ENCODE assay signal across 9 mouse cellular contexts in the genomic region with DNA sequence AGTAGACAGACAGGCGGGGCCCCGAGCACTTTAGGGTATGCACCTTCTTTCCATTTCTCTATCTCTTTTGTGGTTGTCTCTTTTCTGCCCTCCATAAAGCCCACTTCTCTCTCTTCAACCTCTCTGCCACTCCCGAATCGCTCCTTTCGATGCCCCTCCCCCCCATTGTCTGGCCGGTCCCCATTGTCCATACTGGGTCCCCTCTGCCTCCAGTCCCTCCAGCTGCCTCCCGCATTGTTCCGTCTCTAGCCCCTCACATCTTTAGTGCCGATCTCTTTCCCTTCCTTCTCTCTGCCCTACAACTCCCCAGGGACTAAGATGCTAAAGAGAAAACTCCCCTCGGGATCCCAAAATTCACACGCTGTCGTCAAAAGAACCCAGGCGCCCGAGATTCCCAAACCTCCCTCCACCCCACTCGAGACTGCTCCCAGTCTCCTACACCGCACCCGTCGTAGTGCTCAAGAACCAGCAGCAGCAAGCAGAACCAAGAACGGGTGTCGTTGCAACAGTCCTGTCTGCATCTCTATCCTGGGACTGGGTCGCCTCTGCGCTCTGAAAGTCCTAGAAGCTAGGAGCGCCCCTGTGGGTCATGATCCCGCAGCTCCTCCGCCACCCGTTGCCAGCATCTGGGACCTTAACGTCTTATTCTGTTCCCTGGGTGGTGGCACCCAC. TPM values are rescaled to one million over a fixed set of nuclear protein-coding genes. Genes with fewer than 3 reads are reported as not detected.
A peak's percentile ranks its signal among the peaks of the same experiment; 100 is the strongest.
DNase-seq lines count a peak whose midpoint lies in the region; ATAC-seq and TF ChIP-seq lines count a peak whose summit lies in the region.
"Had no signal": no experiment of that assay in that cellular context is flagged by ENCODE, and none has a peak within 500 bp of the region (broad histone marks: within the 10 kb centered on the region; RNA-seq: fewer than 3 reads in every experiment).

No protein-coding gene starts in this region.

- H3K9me3 ChIP-seq in kidney, postnatal 0 days (replicated peaks; ENCODE audit: low read length), result no peaks in the 10 kb centered on the region
- H3K9me3 ChIP-seq in embryonic facial prominence, embryonic 15.5 days (replicated peaks), result no peaks in the 10 kb centered on the region
- H3K9me3 ChIP-seq in intestine, embryonic 16.5 days (ENCODE audit: control insufficient read depth, low read length), result no peaks in the 10 kb centered on the region
- no peaks in the 10 kb centered on the region for H3K9me3 ChIP-seq in neural tube, embryonic 12.5 days

- no peaks in the 10 kb centered on the region for H3K36me3 ChIP-seq in kidney, postnatal 0 days (ENCODE audit: insufficient read depth, low read length)
- no peaks in the 10 kb centered on the region for H3K36me3 ChIP-seq in embryonic facial prominence, embryonic 15.5 days
- H3K36me3 ChIP-seq in intestine, embryonic 16.5 days (ENCODE audit: control insufficient read depth, insufficient read depth, low read length), result no peaks in the 10 kb centered on the region
- H3K36me3 ChIP-seq in neural tube, embryonic 12.5 days, result no peaks in the 10 kb centered on the region

- H3K9ac ChIP-seq in kidney, postnatal 0 days (ENCODE audit: low read depth, low read length), result 0 out of 2 replicates have a peak overlapping the region, but pooled peaks have one; percentile 40
- H3K9ac ChIP-seq in embryonic facial prominence, embryonic 15.5 days, result peak overlapping the region; percentile 55
- peak overlapping the region; percentile 48 for H3K9ac ChIP-seq in intestine, embryonic 16.5 days (ENCODE audit: low read depth, low read length)
- H3K9ac ChIP-seq in neural tube, embryonic 12.5 days, result peak overlapping the region; percentile 57

- no peak for ATAC-seq in kidney, postnatal 0 days (replicated peaks; ENCODE audit: low FRiP score, low read depth)
- ATAC-seq in embryonic facial prominence, embryonic 15.5 days (ENCODE audit: insufficient number of reproducible peaks, low FRiP score, low TSS enrichment, low read depth), result no peak
- ATAC-seq in intestine, embryonic 16.5 days, result no peak
- peak; percentile 57 for ATAC-seq in neural tube, embryonic 12.5 days (ENCODE audit: low FRiP score, low read depth)

- peak overlapping the region; percentile 71 for H3K4me2 ChIP-seq in kidney, postnatal 0 days (ENCODE audit: low read length)
- H3K4me2 ChIP-seq in embryonic facial prominence, embryonic 15.5 days (replicated peaks), result peak overlapping the region; percentile 88
- H3K4me2 ChIP-seq in intestine, embryonic 16.5 days (ENCODE audit: low read depth, low read length), result peak overlapping the region; percentile 75
- peak overlapping the region; percentile 78 for H3K4me2 ChIP-seq in neural tube, embryonic 12.5 days (replicated peaks)

- H3K4me3 ChIP-seq in kidney, postnatal 0 days (replicated peaks; ENCODE audit: low read depth, low read length), result peak overlapping the region; percentile 40
- H3K4me3 ChIP-seq in embryonic facial prominence, embryonic 15.5 days (replicated peaks), result peak overlapping the region; percentile 51
- peak overlapping the region; percentile 51 for H3K4me3 ChIP-seq in intestine, embryonic 16.5 days (ENCODE audit: low read length)
- peak overlapping the region; percentile 41 for H3K4me3 ChIP-seq in neural tube, embryonic 12.5 days
- H3K4me3 ChIP-seq: erythroblast, embryonic 14.5 days had no signal

- H3K27ac ChIP-seq in kidney, postnatal 0 days, result no peak overlapping the region
- H3K27ac ChIP-seq in embryonic facial prominence, embryonic 15.5 days (replicated peaks), result no peak overlapping the region; the same call in 1 of the 2 replicates
- H3K27ac ChIP-seq in intestine, embryonic 16.5 days (ENCODE audit: low read length), result no peak overlapping the region
- peak overlapping the region; percentile 33 for H3K27ac ChIP-seq in neural tube, embryonic 12.5 days

- WGBS in kidney, postnatal 0 days, result under 1% methylated on average over 27 of the region's 27 CpGs
- under 1% methylated on average over 27 of the region's 27 CpGs for WGBS in embryonic facial prominence, embryonic 15.5 days
- WGBS in intestine, embryonic 16.5 days, result under 1% methylated on average over 27 of the region's 27 CpGs
- under 1% methylated on average over 27 of the region's 27 CpGs for WGBS in neural tube, embryonic 12.5 days

- H3K4me1 ChIP-seq in kidney, postnatal 0 days (replicated peaks; ENCODE audit: insufficient read depth, low read length), result peaks cover 27% of the 10 kb centered on the region
- peaks cover 58% of the 10 kb centered on the region for H3K4me1 ChIP-seq in embryonic facial prominence, embryonic 15.5 days
- H3K4me1 ChIP-seq in intestine, embryonic 16.5 days (ENCODE audit: control insufficient read depth, insufficient read depth, low read length), result peaks cover 31% of the 10 kb centered on the region
- H3K4me1 ChIP-seq in neural tube, embryonic 12.5 days, result peaks cover 43% of the 10 kb centered on the region

- TF ChIP-seq CTCF in kidney, postnatal 0 days (IDR thresholded peaks at IDR 0.05; ENCODE audit: low read depth), result no peak; the same call in 1 of the 2 replicates

- no peak for DNase-seq in kidney, postnatal 0 days (ENCODE audit: low spot score)
- no peak for DNase-seq in kidney, adult 9 months
- DNase-seq in cerebellum, adult 9-10 months, result no peak
- DNase-seq in frontal cortex, postnatal 10 days (ENCODE audit: low spot score in 2 of 2), result no peak
- DNase-seq in urinary bladder, postnatal 4 days (ENCODE audit: low spot score in 2 of 2), result no peak

- H3K27me3 ChIP-seq in kidney, postnatal 0 days (ENCODE audit: insufficient read depth, low read length), result peaks cover 11% of the 10 kb centered on the region
- H3K27me3 ChIP-seq in embryonic facial prominence, embryonic 15.5 days, result peaks cover 53% of the 10 kb centered on the region
- H3K27me3 ChIP-seq in intestine, embryonic 16.5 days (replicated peaks; ENCODE audit: control insufficient read depth, insufficient read depth, low read length), result peaks cover 61% of the 10 kb centered on the region
- H3K27me3 ChIP-seq in neural tube, embryonic 12.5 days (replicated peaks), result peaks cover 45% of the 10 kb centered on the region

RNA-seq across cellular contexts. Expression of a gene that starts 0.6 kb away (rescaled TPM):
- polyA plus RNA-seq in kidney, postnatal 0 days (2015; fragmentation: Nextera tagmentation; extraction: Ambion mirVana), result 6.2 and 7.6 TPM in 2 replicates
- polyA plus RNA-seq in embryonic facial prominence, embryonic 15.5 days (2015; fragmentation: Nextera tagmentation; extraction: Ambion mirVana), result 48.1 and 48.8 TPM in 2 replicates
- 15.5 and 15.8 TPM in 2 replicates for polyA plus RNA-seq in intestine, embryonic 16.5 days (2015; fragmentation: Nextera tagmentation; extraction: Ambion mirVana)
- 106 and 125 TPM in 2 replicates for polyA plus RNA-seq in neural tube, embryonic 12.5 days (2016; fragmentation: Nextera tagmentation; extraction: Ambion mirVana)
